Mouse (Mus musculus) brain, embryonic 14.5 days (tissue): ENCODE measurements around the gene Mpnd. TPM values are rescaled to one million over a fixed set of nuclear protein-coding genes. Genes with fewer than 3 reads are reported as not detected.

Experiments
- DNase-seq: peaks from one replicate; pipeline ENCODE4 v3.0.0-alpha.2; 2011; ENCODE audit warnings: low read depth
- CTCF ChIP-seq: fragments of 200-500 bp; IDR thresholded peaks from 2 replicates; pipeline ENCODE4 v1.5.1; 2012; ENCODE audit warnings: inconsistent platforms, mild to moderate bottlenecking, moderate library complexity, borderline replicate concordance; ENCODE audit not compliant: insufficient read depth, insufficient read length; ENCODE audit errors: extremely low read depth
- POLR2A ChIP-seq: fragments of 200-500 bp; IDR thresholded peaks from 2 replicates; pipeline ENCODE4 v1.6.1; 2012; ENCODE audit warnings: mild to moderate bottlenecking, inconsistent platforms, borderline replicate concordance; ENCODE audit not compliant: poor library complexity, insufficient read depth, insufficient read length, severe bottlenecking; ENCODE audit errors: extremely low read depth
- polyA plus RNA-seq: library from polyadenylated mRNA; depleted of rRNA; stranded (reverse); fragments of >200 nt; gene quantifications from 2 replicates; pipeline ENCODE4 v1.2.3, GENCODE M21; 2012

Mpnd gene
- polyA plus RNA-seq, 1 experiment: 223 TPM

DNA sequence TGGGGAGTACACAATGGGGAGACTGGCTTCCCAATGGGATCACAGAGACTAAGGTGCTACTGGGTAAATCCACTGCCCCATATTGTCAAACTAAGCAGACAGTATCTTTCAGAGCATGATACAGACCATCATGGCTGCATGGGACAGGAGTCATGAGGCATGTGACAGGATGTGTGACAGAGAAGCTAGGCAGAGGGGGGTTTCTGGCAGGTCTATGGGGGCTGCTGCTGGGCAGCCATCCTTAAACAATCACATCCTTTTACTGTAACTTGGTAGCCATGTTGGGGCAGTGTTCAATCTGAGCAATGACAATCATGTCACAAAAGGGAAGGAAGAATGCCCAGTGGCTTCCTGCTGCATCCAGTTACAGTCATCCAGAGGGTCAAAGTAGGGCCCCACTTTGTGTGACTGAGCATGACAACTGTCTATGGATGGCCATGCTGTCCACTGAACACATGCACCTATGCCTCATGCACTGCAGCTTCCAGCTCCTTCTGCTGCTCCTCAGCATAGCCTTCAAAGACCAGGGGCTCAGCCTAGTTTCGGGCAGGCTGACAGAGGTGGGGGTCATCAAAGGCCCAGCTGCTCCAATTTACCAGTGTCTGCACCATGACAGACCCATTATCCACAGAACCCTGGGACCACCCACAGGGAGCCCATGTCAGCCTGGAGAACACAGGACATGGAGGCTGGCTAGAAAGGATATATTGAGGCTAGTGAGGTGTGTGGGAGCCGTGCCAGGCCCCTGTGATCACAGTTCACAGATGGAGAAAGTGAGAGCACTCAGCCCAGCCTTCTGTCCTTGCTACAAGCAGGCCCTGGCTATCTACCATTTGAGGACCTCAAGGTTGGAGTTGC is 16.8 kb downstream of the Mpnd start:
- no peak for DNase-seq
- no peak for TF ChIP-seq CTCF
- no peak for TF ChIP-seq POLR2A

DNA sequence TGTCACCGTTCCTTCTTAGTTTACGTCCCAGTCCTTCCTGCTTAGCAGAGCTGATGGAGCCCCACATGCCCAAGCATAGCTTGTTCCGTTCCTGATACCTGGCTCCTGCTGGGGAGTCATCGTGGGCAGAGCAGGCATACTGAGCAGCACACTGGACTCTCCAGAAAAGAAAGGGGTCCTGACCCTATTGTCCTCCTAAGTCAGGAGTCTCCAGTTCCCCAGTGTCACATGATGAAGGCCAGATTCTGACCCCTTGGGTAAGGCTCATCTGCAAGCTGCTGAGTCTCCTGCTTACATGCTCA is 17.4 kb downstream of the Mpnd start:
- no peak for DNase-seq
- TF ChIP-seq POLR2A (no peak), CTCF (no peak)

DNA sequence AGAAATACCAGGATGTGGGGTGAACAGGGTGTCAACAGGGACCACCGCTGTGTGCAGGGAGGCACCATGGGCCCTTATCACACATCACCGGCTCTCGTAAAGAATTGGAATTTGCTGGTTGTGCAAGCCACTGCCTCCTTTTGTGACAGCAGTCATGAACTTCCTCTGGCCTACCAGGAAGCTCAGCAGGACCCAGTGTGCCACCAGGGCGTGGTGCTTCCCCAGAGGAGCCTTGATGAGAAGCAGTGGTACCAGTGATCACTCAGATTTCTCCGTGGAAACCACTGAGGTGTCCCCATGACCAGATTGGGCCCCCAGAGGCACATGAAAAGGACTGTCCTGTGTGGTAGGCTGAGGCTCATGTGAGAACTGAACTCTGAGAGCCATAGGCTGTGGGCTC is 17.9 kb downstream of the Mpnd start:
- TF ChIP-seq CTCF (no peak), POLR2A (no peak)
- DNase-seq: no peak

DNA sequence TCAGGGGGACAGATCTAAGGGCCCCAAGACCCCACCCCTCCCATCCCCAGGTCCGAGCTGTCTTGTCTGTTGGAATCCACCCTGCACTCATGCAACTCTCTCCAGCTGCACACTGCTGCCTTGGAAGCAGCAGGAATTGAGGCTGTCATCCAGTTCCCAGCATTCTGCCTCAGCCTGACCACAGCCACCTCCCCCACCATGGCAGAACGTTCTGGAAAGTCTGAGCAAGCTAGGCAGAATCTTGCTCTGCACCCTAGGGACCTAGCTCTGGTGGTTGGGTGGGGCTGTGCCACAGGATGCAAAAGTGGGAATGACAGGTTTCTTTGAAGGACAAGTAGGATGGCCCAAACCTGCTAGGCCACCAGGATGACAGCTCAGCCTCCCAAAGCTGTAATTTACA is 19.0 kb downstream of the Mpnd start:
- no peak for TF ChIP-seq CTCF
- TF ChIP-seq POLR2A: no peak

DNA sequence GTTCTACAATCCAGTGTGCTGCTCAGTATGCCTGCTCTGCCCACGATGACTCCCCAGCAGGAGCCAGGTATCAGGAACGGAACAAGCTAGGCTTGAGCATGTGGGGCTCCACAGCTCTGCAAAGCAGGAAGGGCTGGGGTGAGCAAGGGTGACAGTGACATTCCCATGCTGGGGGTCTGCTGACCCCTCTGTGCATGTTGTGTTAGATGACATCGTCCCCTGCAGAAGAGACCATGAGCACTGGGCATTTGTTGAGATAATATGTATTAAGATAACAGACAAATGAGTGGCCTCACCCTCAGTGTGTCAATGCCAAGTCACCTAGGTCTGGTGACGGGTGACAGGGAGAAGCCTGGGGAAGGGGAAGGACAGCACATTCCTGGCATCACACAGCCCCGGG is 19.4 kb downstream of the Mpnd start:
- TF ChIP-seq CTCF (no peak), POLR2A (no peak)
- no peak for DNase-seq

More for the DNA sequence above, 19.0 kb downstream of the Mpnd start:
- no peak for DNase-seq

DNA sequence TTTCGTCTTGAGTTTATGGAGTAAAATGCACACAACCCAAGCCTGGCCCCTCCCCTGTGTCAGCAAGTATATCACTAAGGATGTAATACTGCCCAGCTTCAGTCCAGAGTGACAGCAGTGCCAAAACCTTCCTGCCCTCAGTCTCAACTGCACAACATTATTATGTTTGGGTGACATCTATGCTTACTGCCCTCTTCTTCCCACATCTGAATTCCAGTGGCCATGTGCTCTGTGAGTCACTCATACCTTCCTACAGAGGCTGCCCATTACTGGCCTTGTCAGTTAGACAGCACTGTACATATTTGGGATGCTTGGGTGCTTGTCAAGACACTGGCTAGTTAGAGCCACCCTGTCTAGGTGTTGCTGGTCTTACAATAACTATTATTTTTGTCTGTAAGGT is 20.8 kb downstream of the Mpnd start:
- TF ChIP-seq POLR2A: no peak
- TF ChIP-seq CTCF: no peak
- DNase-seq: no peak

DNA sequence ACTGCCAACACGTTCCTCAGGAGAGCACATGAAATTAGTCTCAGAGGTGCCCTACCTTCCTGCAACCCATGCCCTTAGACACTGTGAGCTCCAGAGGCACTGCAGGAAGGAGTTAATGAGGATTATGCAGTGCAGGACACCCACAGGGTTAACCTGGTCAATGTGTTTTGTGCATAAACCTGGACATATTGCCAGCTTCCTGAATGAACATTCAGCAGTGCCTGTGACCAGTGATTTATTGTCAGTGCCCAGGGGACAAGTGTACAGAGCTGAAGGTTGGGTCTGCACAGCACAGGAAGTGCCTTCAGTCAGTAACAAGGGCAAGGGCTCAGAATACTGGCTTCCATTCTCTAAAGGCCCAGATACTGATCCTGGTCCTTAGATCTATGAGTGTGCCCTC is 21.4 kb downstream of the Mpnd start:
- DNase-seq: no peak
- TF ChIP-seq POLR2A: no peak
- no peak for TF ChIP-seq CTCF

DNA sequence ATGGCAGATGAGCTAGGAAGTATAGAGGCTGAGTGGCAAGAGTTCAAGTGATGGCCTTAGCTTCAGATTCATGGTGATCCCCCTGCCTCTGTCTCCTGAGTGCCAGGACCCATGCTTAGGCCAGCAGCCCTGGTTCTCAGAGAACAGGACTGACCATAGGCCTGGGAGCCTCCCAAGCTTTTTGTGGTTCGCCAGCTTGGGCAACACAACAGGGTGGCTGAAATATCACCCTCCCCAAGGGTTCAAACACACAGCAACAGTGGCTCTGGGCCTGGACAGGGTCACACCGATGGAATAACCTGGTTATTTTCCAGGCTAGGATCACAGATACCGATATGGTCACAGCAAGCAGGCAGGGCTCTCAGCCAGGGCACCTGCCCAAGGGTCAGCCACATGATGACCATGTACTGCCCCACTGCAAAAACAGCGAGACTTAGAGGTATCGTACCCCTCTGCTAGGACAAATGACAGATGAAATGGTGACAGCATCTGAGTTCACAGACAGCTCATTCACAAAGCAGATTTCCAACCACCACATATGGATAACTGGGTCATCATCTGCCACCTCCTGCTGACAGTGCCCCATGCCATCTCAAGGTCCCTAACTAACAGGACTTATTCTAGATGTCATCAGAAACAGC is 22.4 kb downstream of the Mpnd start:
- TF ChIP-seq CTCF: no peak
- TF ChIP-seq POLR2A: no peak
- DNase-seq: no peak

DNA sequence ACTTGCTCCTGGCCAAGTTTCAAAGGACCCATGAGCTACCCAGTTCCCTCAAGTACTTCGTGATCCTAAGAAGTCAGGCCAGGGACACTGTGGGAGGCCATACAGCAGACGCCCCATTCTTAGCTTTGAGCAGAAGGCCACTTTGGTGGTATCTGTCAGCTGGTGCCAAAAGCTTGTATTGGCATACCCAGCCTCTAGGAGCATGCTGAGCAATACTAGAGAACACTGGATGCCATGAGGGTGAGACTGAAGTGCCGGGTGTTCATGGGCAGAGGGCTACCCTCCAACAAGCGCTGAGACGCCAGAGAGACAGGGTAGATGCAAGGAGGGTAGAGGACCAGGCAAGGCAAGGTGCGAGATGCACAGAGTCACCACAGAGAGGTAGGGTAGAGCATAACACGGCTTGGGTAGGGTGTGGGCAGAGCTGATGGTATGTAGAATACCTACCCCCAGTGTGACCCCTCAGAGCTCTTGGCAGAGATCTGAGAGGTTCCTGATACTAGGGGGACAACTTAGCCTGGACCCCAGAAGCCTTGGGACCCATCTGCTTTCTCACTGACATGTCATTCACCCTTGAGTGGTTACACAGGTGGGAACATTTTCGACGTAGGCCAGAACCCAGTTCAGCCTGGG is 24.8 kb downstream of the Mpnd start:
- TF ChIP-seq CTCF: no peak
- no peak for TF ChIP-seq POLR2A
- no peak for DNase-seq

DNA sequence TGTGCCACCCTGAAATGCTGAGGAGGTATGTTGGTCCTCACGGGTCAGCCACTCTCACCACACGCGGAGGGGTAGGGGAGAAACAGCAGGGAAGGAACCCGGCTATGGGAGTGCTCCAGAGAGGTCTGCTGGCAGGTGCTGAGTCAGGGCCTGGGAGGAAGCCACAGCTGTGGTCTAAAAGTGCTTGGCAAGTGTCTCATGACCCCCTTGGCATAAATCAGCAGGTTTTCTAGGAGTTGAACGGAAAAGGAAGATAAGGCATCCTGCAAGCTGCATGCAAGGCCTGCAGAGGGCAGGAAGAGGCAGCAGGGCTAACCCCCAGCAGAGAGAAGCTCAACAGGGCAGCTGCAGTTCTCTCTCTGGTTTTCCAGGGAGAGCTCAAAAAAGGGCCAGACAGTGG is 25.4 kb downstream of the Mpnd start:
- no peak for DNase-seq
- no peak for TF ChIP-seq CTCF
- TF ChIP-seq POLR2A: no peak

DNA sequence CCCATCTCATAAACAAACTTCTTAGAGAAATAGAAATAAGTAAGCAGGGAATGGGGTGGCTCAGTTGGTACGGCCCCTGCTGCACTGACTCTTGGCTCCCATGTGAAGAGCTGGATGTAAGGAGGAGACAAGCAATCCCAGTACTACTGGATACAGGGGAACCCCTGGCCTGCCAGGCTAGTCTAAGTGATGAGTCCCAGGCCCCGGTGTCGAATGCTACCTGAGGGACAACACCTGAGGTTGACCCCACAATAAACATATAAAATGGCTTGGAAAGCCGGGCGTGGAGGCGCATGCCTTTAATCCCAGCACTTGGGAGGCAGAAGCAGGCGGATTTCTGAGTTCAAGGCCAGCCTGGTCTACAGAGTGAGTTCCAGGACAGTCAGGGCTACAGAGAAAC is 25.9 kb downstream of the Mpnd start:
- TF ChIP-seq CTCF (no peak), POLR2A (no peak)

DNA sequence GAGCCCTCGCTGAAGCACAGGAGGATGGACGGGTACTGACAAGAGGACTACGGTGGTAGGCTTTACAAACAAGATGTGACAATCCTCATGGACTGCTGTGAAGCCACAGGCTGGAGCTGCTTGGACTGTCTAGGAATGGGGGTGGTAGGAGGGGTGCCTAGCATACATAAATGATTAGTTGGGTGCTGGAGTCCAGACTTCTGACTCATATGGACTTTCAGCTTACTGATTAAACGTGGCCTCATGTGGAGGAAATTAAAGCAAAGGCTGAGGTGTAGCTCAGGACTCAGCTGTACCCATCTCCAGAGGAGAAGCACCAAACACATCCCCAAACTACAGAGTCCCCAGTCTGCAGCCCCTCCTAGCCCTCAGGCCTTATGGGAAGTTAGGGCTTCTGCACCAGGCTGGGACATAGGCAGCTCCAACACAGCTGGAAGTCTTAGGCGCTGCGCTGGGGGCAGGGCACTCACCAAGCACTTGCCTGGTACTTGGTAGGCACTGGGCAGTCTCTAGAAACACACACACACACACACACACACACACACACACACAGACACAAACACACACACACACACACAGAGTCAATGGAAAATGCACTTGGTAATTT is 26.7 kb downstream of the Mpnd start:
- no peak for DNase-seq
- TF ChIP-seq POLR2A (no peak), CTCF (no peak)

More for the DNA sequence above, 25.9 kb downstream of the Mpnd start:
- DNase-seq: no peak

DNA sequence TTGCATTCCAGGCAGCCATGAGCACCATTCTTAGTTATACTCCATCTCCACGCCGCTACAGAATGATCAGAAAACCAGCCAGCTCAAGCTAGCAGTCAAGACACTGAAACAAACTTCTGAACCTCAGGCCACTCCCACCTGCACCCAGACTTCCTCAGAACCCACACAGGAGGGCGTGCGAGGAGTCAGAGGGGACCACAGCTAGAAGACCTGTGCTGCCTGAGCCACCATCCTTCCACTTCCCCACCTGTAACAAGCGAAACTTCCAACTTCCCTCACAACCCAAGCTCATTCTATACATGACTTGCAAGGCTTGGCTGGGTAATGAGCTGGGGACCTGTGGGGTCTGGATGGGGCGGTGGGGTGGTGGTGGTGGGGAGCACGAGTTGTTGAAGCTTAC is 27.3 kb downstream of the Mpnd start:
- no peak for DNase-seq
- TF ChIP-seq POLR2A: no peak
